Mouse (Mus musculus): ENCODE measurements around the gene Olfr1260.

The Olfr1260 gene

DNA sequence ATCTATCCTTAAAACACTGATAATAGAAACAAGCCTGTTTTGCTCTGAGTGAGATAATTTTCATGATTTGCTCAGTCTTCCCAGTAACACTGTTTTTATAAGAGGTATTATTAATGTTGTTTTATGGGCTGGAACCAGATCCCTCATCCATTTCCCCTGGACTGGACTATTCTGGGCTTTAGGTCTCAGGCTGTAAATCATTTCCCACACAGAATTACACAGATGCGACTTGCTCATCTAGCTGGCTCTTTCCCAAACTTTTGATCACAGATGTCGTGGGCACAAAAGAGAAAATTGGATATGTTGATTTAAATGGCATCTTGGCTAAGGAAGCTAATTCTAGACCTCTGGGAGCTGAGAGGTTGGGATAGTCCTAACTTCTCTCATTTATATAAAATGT is at the start of gene Olfr1260:
Olfr1260 (plus strand) TSS at position 157 of the 400 bp plus-strand sequence.
- DNase-seq (ENCODE audit: low spot score in 2 of 2), result no peak

DNA sequence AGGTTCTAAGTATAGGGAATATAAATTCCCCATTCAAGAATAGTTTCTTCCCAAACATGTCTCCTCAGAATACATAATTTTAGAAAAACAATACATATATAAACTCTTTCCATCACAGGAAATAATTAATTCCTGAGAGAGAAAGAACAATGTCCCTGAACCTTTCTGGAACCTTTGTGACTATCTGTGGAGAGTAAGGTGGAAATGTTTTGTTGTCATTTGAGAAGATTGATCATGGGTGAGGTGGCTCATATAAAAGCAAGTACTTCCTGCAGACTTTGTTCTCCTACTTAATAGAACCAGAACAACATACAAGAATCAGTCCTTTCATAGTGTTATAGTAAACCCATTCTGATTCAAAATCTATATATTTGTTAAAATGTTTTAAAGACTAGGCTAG is 47.1 kb upstream of the Olfr1260 start, which contains the start of gene Olfr1258:
Olfr1258 (plus strand) TSS at position 301 of the 400 bp plus-strand sequence.
- DNase-seq (ENCODE audit: low spot score in 2 of 2), result no peak

DNA sequence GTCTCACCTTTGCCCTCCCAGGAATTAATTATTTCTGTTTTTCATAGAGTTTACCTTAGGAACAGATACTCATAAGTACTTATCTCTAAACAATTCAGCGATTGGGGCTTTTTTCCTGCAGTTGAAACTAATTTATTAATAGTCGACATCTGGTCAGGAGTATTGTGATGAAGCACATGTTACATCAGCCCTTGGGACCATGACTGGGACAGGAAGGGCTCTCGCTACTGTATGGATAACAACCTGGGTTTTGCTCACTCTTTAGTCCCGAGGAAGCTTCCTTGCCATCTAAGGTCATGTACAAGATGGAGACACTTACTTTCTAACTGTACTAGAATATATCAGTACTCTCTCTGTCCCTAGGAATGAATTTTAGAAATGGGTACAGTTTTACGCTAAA is 25.6 kb upstream of the Olfr1260 start, which contains the start of gene Olfr1259:
Olfr1259 (minus strand) TSS at position 101 of the 400 bp plus-strand sequence.
- DNase-seq (ENCODE audit: low spot score in 2 of 2), result no peak

DNA sequence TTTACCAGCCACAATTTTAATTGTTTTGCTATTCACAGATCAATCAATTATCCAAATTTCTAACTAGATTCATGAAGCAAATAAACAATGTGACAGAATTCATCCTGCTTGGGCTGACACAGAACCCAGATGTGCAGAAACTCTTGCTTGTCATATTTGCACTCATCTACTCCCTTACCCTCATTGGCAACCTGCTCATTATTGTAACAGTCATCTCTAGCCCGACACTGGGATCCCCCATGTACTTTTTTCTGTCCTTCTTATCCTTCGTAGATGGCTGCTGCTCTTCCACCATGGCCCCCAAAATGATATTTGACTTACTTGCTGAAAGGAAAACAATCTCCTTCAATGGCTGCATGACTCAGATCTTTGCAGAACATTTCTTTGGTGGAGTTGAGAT is 3.6 kb downstream of the Olfr1260 start:
- DNase-seq (ENCODE audit: low spot score in 2 of 2), result no peak

DNA sequence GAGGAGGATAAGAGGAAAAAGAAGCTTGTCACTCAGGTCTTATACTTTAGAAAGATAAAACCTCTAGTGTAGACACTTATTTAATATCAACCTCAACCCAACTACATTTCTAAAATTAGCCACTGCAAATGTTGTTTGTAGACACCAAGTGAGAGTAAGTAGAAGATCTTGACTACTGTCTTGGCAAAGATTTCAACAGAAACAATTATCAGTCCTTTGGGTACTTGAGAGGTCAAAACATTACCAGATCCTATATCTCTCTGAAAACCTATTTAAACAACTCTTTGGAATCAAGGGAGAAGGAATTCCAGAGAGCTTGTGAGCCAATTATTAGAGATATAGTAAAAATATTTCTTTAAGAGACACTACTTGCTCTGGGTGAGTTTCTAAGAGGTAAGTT is 16.8 kb downstream of the Olfr1260 start, which contains the start of gene Olfr1261:
Olfr1261 (plus strand) TSS at position 301 of the 400 bp plus-strand sequence.
- no peak for DNase-seq (ENCODE audit: low spot score in 2 of 2)

DNA sequence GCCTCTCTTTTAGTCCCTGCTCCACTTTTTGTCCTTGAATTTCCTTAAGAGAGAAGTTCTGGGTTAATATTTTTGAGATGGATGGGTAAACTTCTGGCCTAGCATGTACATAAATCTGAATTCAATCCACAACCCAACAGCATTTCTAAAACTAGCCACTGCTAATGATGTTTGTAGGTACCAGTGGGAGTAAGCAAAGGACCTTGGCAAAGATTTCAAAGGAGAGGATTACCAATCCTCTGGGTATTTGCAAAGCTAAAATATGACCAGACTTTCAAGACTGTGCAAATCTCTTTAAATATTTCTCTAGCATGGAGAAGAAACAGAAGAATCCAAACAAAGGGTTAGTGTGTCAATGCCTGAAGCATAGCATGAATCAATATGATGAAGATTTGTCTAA is 25.7 kb downstream of the Olfr1260 start, which contains the start of gene Olfr1262:
Olfr1262 (plus strand) TSS at position 301 of the 400 bp plus-strand sequence.
- no peak for DNase-seq (ENCODE audit: low spot score in 2 of 2)

DNA sequence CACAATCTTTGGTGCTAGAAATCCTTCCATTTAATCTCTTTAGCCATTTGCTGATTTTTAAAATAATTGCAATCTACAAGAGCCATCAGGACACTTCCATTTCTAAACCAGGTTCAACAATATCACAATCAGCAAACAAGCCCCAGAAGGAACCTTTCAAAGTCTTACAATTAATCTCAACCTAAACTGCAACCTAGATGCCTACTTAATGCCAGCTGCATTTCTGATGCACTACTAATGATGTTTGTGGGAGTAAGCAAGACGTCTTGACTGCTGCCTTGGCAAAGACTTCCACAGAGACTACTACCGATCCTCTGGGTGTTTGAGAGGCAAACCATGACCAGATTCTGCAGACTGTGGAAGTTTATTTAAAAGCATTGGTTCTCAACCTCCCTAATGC is 37.7 kb downstream of the Olfr1260 start, which contains the start of gene Olfr1263:
Olfr1263 (plus strand) TSS at position 301 of the 400 bp plus-strand sequence.
- DNase-seq (ENCODE audit: low spot score in 2 of 2), result no peak

DNA sequence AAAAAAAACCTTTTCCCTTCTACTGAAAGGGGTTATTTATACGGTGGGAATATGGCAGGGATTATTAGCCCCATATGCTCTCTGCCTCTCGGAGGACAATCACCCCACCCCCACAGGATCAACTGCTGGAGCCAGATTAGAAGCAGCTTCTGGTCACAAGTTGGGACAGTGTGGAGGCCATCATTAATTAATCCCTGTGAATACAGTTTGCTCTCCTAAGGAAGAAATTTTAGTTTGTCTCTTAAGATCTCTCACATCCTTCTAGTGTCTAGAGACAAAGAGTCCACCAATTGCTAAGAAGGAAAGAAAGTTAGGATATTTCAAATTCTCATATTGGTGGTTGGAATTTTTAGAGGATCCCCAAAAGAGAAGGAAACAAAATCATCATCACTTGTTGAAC is 51.3 kb downstream of the Olfr1260 start, which contains the start of gene Olfr1264:
Olfr1264 (minus strand) TSS at position 101 of the 400 bp plus-strand sequence.
- no peak for DNase-seq (ENCODE audit: low spot score in 2 of 2)

All from frontal cortex, postnatal 14 days (tissue).